Mouse (Mus musculus) liver, adult 2 months (tissue): ENCODE data around the gene Clmn.
"Not testable (repeated sequence)": the region's sequence is repeated elsewhere in the genome, so short reads cannot be mapped to it uniquely, and the experiment has no call there.

Source experiments
- CTCF ChIP-seq: fragments of 200-500 bp; IDR thresholded peaks from 2 replicates; pipeline ENCODE4 v1.5.1; 2011; ENCODE audit warnings: low read depth, low read length, control low read depth
- POLR2A ChIP-seq: fragments of 200-500 bp; IDR thresholded peaks from 2 replicates; pipeline ENCODE4 v1.6.1; 2011; ENCODE audit warnings: low read length, control low read depth; ENCODE audit not compliant: insufficient read depth; ENCODE audit errors: extremely low read depth

- TF ChIP-seq POLR2A, CTCF: not testable (repeated sequence)
Measured at GRCm38 (mm10) chr12:104828986-104829385, 35.9 kb downstream of the Clmn start.
